Mouse (Mus musculus) layer of hippocampus, adult 2 months (tissue): ENCODE measurements at regions not wholly inside any gene's neighbourhood (a gene's known extent, or its start where the extent isn't known, plus 50 kb on each side); places are given as distances from the start of the nearest gene placed in this dataset.

Source experiments
- DNase-seq, 2 experiments: peaks; one replicate each; pipeline ENCODE4 v3.0.0; 2022; ENCODE audit warnings: low spot score in 2 of 2
- H3K27ac ChIP-seq: fragments of 200-600 bp; 2 replicates; pipeline ENCODE4 v1.8.1; 2022
- H3K4me3 ChIP-seq: fragments of 200-600 bp; 2 replicates; pipeline ENCODE4 v1.8.1; 2022; ENCODE audit warnings: mild to moderate bottlenecking
- CTCF ChIP-seq: fragments of 200-600 bp; conservative IDR thresholded peaks from 2 replicates; pipeline ENCODE4 v1.8.1; 2022; ENCODE audit warnings: antibody characterized with exemption, mild to moderate bottlenecking, moderate library complexity

- TF ChIP-seq CTCF: no peak
- DNase-seq: no peak
- H3K4me3 ChIP-seq: no peak overlapping the region
- no peak overlapping the region for H3K27ac ChIP-seq
Measured at GRCm38 (mm10) chr2:45205211-45205610, 88.0 kb upstream of the Zeb2 start.

- peak overlapping the region; percentile 78 for H3K27ac ChIP-seq
- no peak for DNase-seq
- no peak for TF ChIP-seq CTCF
- no peak overlapping the region for H3K4me3 ChIP-seq
Measured at GRCm38 (mm10) chr2:45197955-45198631, 80.9 kb upstream of the Zeb2 start.

GRCm38 (mm10) chr2:45197342-45197741 is 80.1 kb upstream of the Zeb2 start:
- peak overlapping the region; percentile 78 for H3K27ac ChIP-seq
- DNase-seq: no peak
- TF ChIP-seq CTCF: no peak
- H3K4me3 ChIP-seq: no peak overlapping the region

GRCm38 (mm10) chr2:45196511-45196910 is 79.3 kb upstream of the Zeb2 start:
- H3K4me3 ChIP-seq: no peak overlapping the region
- peak overlapping the region; percentile 57; the same call in 1 of the 2 replicates for H3K27ac ChIP-seq
- no peak for TF ChIP-seq CTCF
- DNase-seq: no peak

GRCm38 (mm10) chr2:45194335-45194734 is 77.1 kb upstream of the Zeb2 start:
- no peak for TF ChIP-seq CTCF
- Histone ChIP-seq H3K4me3 (no peak overlapping the region), H3K27ac (peak overlapping the region; percentile 65; the same call in 1 of the 2 replicates)
- DNase-seq: no peak

DNA sequence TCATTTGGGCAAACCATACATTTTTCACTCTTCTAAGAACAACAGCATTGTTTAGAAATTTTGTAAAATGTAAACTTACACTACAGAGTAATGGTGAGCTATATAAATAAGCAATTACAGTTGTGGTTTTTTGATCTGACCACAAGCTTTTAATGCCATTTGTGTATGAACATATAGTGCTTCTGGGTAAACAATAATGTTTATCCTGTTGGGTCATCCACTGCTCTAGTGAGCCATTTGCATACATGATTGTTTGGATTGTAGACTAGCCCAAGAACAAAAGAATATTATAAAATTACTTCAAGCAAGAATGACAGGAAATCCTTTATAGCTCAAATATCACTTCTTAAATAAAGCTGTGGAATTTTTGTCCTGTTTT is 68.4 kb upstream of the Zeb2 start:
- H3K27ac ChIP-seq: peak overlapping the region; percentile 81; the same call in 1 of the 2 replicates
- no peak for DNase-seq
- H3K4me3 ChIP-seq: no peak overlapping the region
- no peak for TF ChIP-seq CTCF

DNA sequence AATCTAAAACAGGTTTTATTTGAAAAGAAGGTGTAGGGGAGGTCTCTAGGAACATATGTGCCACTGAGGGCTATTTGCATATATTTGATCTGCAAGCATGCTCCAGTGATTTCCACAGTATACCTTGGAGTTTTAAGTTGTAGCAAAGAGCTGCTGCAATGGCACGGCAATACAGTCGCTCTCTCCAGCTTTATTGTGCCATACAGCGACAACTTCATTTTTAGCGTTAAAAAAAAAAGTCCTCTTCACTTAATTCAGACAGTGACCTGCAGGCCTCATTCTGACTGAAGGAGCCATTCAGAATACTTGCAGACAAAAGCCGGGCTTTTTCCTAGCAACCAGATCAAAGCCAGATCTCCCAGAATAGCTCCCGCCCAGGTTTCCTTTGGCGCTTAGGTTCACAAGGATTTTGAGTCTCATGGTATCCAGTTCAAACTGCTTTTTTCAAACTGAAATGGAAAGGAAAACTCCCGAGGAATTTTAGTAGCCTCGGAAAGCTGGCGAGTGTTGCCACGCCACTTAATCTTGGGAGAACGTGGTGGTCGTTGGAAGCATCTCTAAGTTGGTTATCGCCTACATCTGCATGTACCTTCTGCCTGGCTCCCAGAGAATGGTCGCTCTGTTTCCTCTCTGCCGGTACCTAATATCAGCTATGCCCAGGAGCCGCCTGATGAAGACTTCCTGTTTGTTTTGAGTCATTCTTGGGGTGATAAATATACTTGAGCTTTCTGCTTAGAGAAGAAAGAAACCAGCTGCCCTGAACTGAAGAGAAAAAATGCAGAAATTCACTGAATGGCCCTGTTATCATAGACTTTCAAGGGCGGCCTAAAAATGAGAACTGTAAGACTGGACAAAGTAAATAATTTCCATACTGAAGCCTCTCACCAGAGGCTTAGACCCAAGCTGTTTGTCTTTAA is 67.8 kb upstream of the Zeb2 start:
- TF ChIP-seq CTCF: peak; percentile 31
- H3K4me3 ChIP-seq: peak overlapping the region; percentile 36
- peak overlapping the region; percentile 81 for H3K27ac ChIP-seq
- DNase-seq: no peak

DNA sequence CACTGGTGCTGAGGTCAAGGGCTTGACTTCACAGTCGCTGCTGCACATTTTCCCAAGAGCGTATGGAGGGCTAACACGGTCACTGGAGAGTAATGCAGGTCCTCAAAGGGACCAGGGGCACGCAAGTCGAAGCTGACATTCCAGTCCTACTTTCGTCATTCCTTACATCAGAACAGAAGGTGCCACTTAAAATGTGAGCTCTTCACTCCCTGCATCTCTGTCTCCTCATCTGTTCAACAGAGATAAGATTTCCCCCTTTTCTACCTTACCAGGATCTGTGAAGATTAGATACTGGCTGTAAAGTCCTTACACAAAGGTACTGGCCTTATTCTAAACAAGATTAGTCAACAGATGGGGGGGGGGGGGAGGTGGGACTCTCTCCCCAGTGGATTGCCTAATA is 67.0 kb upstream of the Zeb2 start:
- H3K4me3 ChIP-seq: no peak overlapping the region
- no peak for TF ChIP-seq CTCF
- H3K27ac ChIP-seq: peak overlapping the region; percentile 81
- no peak for DNase-seq

GRCm38 (mm10) chr2:45182876-45183275 is 65.7 kb upstream of the Zeb2 start:
- no peak for DNase-seq
- Histone ChIP-seq H3K27ac (peak overlapping the region; percentile 81), H3K4me3 (no peak overlapping the region)
- no peak for TF ChIP-seq CTCF

DNA sequence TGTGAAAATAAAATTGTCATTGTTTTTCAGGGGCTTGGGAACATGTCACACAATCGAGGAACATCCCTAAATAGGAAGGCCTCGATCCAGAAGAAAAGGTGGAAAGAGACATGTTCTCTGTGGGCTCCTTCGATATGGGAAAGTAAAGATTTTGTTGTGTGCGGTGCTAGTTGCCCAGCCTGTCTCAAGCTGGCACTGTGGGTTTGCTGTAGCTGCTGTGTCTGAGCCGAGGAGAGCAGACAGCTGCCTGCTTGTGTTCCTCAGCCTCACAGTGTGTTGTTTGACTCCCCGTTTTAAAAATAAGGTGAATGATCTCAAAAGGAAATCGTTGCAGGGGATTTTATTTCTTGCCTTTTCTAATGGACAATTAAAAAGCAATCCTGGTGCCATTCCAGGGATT is 64.4 kb upstream of the Zeb2 start:
- Histone ChIP-seq H3K27ac (peak overlapping the region; percentile 81), H3K4me3 (peak overlapping the region; percentile 34)
- TF ChIP-seq CTCF: peak; percentile 44
- peak; percentile 53 to 60 for DNase-seq

DNA sequence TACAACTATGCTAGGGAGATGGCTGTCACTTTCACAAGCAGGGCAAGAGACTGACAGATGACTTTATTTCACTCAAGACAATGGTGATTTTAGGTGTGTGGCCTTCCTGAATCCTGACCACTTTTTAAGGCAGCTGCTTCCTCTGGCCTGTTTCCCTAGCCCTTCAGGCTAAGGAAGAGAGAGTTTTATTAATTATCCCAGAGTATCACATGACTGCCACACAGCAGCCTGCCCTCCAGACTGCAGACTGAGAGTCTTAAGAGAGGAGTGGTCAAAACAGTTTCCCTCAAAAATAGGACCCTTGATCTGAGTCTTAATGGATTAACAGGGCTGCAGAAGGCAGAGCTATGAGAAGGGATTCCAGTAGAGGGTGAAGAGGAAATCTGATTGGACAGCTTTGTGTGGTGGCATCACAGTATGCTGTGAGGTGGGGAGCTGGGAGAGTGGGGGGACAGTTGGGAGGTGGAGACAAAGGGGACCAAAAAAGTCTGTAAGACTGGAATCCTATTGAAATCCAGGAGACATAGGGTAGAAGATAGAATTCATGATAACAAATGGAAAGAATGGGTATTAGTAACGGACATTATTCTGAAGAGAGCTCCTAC is 61.8 kb upstream of the Zeb2 start:
- Histone ChIP-seq H3K27ac (no peak overlapping the region), H3K4me3 (no peak overlapping the region)
- DNase-seq: no peak
- no peak for TF ChIP-seq CTCF

GRCm38 (mm10) chr2:45172382-45172781 is 55.2 kb upstream of the Zeb2 start:
- TF ChIP-seq CTCF: no peak
- Histone ChIP-seq H3K4me3 (no peak overlapping the region), H3K27ac (peak overlapping the region; percentile 82; the same call in 1 of the 2 replicates)
- no peak for DNase-seq

DNA sequence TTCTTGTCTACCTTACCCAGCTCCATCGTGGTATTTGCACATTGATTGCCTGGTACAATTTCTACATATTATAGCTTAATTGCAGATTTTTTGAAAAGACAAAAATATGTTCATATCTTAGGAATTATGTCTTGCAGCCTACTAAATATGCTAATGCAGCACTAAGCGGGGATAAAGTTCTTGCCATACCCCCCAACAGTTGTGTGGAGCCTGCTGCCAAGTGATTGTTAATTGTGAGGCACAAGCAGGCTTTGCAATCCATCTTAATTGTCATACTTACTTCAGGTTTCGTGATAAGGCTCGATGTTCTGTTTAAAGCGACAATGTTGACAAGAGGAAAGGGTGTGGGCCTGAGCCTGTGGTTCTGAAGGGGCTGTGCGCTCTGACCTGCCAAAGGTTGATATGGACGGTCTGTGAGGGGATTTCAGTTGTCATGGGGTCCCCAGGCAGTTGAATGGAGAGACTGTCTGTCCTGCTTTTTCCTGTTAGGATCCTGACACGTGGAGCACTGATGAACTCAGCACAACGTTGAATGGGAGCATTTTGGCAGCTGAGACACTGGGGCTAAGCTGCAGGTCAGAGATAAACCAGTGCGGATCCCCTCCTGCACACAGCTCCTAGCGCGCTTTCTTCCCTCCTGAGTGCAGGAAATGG is 54.5 kb upstream of the Zeb2 start:
- Histone ChIP-seq H3K4me3 (no peak overlapping the region), H3K27ac (peak overlapping the region; percentile 82)
- TF ChIP-seq CTCF: no peak
- peak in 1 of 2 experiments; percentile 66 for DNase-seq
